Mouse (Mus musculus) neural tube, embryonic 12.5 days (tissue): ENCODE measurements around the gene Il1b. TPM values are rescaled to one million over a fixed set of nuclear protein-coding genes. Genes with fewer than 3 reads are reported as not detected.

Experiments
- ATAC-seq: fragments of 200-750 bp; cut with Nextera tagmentation; 2 replicates; pipeline ENCODE4 v1.8.0; 2017; ENCODE audit warnings: low read depth, mild to moderate bottlenecking, moderate TSS enrichment, moderate library complexity; ENCODE audit not compliant: low FRiP score
- H3K27ac ChIP-seq: fragments of 300-500 bp; sonication (generic); 2 replicates; pipeline ENCODE4 v1.5.1; 2016
- H3K27me3 ChIP-seq: fragments of 300-500 bp; sonication (generic); replicated peaks from 2 replicates; pipeline ENCODE4 v1.6.1; 2016; ENCODE audit warnings: mild to moderate bottlenecking
- H3K36me3 ChIP-seq: fragments of 300-500 bp; sonication (generic); 2 replicates; pipeline ENCODE4 v1.6.1; 2016; ENCODE audit warnings: mild to moderate bottlenecking
- H3K4me1 ChIP-seq: fragments of 300-500 bp; sonication (generic); 2 replicates; pipeline ENCODE4 v1.6.1; 2016
- H3K4me2 ChIP-seq: fragments of 300-500 bp; sonication (generic); replicated peaks from 2 replicates; pipeline ENCODE4 v1.6.1; 2016; ENCODE audit warnings: mild to moderate bottlenecking
- H3K4me3 ChIP-seq: fragments of 300-500 bp; sonication (generic); 2 replicates; pipeline ENCODE4 v1.5.1; 2016
- H3K9ac ChIP-seq: fragments of 300-500 bp; sonication (generic); 2 replicates; pipeline ENCODE4 v1.6.1; 2016; ENCODE audit warnings: mild to moderate bottlenecking
- H3K9me3 ChIP-seq: fragments of 300-500 bp; sonication (generic); 2 replicates; pipeline ENCODE4 v1.6.1; 2016; ENCODE audit warnings: mild to moderate bottlenecking
- WGBS: fragments of 180-500 bp; shearing (Covaris S2); methylation state at CpG from one replicate; pipeline ENCODE4 v1.1.7; 2016; 5-methylcytosine and 5-hydroxymethylcytosine counted together
- polyA plus RNA-seq: library from polyadenylated mRNA; unstranded; fragments of >200 nt; fragmentation: Nextera tagmentation; extraction: Ambion mirVana; gene quantifications from 2 replicates; pipeline ENCODE4 v1.2.1, GENCODE M21; 2016

Il1b gene
- polyA plus RNA-seq, result not detected in 2 replicates

- Histone ChIP-seq H3K4me1 (no peaks in the 10 kb centered on the region), H3K9ac (no peak within 1 kb of the TSS), H3K4me3 (no peak within 1 kb of the TSS), H3K27me3 (no peaks in the 10 kb centered on the region), H3K4me2 (no peak within 1 kb of the TSS), H3K36me3 (no peaks in the 10 kb centered on the region), H3K27ac (no peak within 1 kb of the TSS), H3K9me3 (no peaks in the 10 kb centered on the region)
- WGBS, result 93% methylated on average over 3 of the region's 3 CpGs
- ATAC-seq, result no peak
Measured at GRCm38 (mm10) chr2:129371039-129371438, at the start of gene Il1b. TSS of gene Il1b (minus strand) at chr2:129371139.

- 84% methylated on average over 3 of the region's 3 CpGs for WGBS
Measured at GRCm38 (mm10) chr2:129419361-129419880, 48.5 kb upstream of the Il1b start.

GRCm38 (mm10) chr2:129414593-129414992, 43.7 kb upstream of the Il1b start:
- Histone ChIP-seq H3K4me3 (no peak overlapping the region), H3K9ac (no peak overlapping the region), H3K27ac (no peak overlapping the region), H3K4me1 (no peaks in the 10 kb centered on the region), H3K27me3 (no peaks in the 10 kb centered on the region), H3K4me2 (no peak overlapping the region), H3K9me3 (no peaks in the 10 kb centered on the region), H3K36me3 (no peaks in the 10 kb centered on the region)
- ATAC-seq, result no peak
- 88% methylated on average over 3 of the region's 3 CpGs for WGBS

More at GRCm38 (mm10) chr2:129419361-129419880, 48.5 kb upstream of the Il1b start:
- Histone ChIP-seq H3K4me1 (no peaks in the 10 kb centered on the region), H3K27me3 (no peaks in the 10 kb centered on the region), H3K27ac (no peak overlapping the region), H3K9ac (no peak overlapping the region), H3K36me3 (no peaks in the 10 kb centered on the region), H3K4me2 (no peak overlapping the region), H3K9me3 (peaks cover 9% of the 10 kb centered on the region; the same call in 1 of the 2 replicates), H3K4me3 (no peak overlapping the region)
- no peak for ATAC-seq

GRCm38 (mm10) chr2:129413488-129413887, 42.5 kb upstream of the Il1b start:
- no peak for ATAC-seq
- Histone ChIP-seq H3K36me3 (no peaks in the 10 kb centered on the region), H3K27ac (no peak overlapping the region), H3K4me3 (no peak overlapping the region), H3K9me3 (no peaks in the 10 kb centered on the region), H3K4me2 (no peak overlapping the region), H3K27me3 (no peaks in the 10 kb centered on the region), H3K4me1 (no peaks in the 10 kb centered on the region), H3K9ac (no peak overlapping the region)
- WGBS, result 78% methylated on average over 6 of the region's 6 CpGs

- Histone ChIP-seq H3K4me1 (no peaks in the 10 kb centered on the region), H3K4me2 (no peak overlapping the region), H3K36me3 (no peaks in the 10 kb centered on the region), H3K27ac (no peak overlapping the region), H3K4me3 (no peak overlapping the region), H3K9ac (no peak overlapping the region), H3K9me3 (no peaks in the 10 kb centered on the region), H3K27me3 (no peaks in the 10 kb centered on the region)
- no peak for ATAC-seq
- WGBS, result 81% methylated on average over 3 of the region's 3 CpGs
Measured at GRCm38 (mm10) chr2:129411651-129412050, 40.7 kb upstream of the Il1b start.

- no peak for ATAC-seq
- Histone ChIP-seq H3K4me2 (no peak overlapping the region), H3K9ac (no peak overlapping the region), H3K4me1 (no peaks in the 10 kb centered on the region), H3K9me3 (no peaks in the 10 kb centered on the region), H3K4me3 (no peak overlapping the region), H3K27me3 (no peaks in the 10 kb centered on the region), H3K36me3 (no peaks in the 10 kb centered on the region), H3K27ac (no peak overlapping the region)
- WGBS, result 88% methylated on average over 7 of the region's 7 CpGs
Measured at GRCm38 (mm10) chr2:129410344-129410743, 39.4 kb upstream of the Il1b start.

GRCm38 (mm10) chr2:129408476-129408875, 37.5 kb upstream of the Il1b start:
- WGBS, result 22% methylated on average over 18 of the region's 18 CpGs
- ATAC-seq, result no peak
- Histone ChIP-seq H3K9ac (no peak overlapping the region), H3K4me1 (no peaks in the 10 kb centered on the region), H3K9me3 (no peaks in the 10 kb centered on the region), H3K4me2 (no peak overlapping the region), H3K36me3 (no peaks in the 10 kb centered on the region), H3K4me3 (no peak overlapping the region), H3K27ac (no peak overlapping the region), H3K27me3 (no peaks in the 10 kb centered on the region)

- Histone ChIP-seq H3K9ac (no peak overlapping the region), H3K4me2 (no peak overlapping the region), H3K9me3 (no peaks in the 10 kb centered on the region), H3K36me3 (no peaks in the 10 kb centered on the region), H3K4me1 (no peaks in the 10 kb centered on the region), H3K27ac (no peak overlapping the region), H3K27me3 (no peaks in the 10 kb centered on the region), H3K4me3 (no peak overlapping the region)
- 96% methylated on average over 13 of the region's 13 CpGs for WGBS
- no peak for ATAC-seq
Measured at GRCm38 (mm10) chr2:129407596-129407995, 36.7 kb upstream of the Il1b start.

GRCm38 (mm10) chr2:129406508-129406907, 35.6 kb upstream of the Il1b start:
- no peak overlapping the region for H3K27ac ChIP-seq
- 86% methylated on average over 8 of the region's 8 CpGs for WGBS

GRCm38 (mm10) chr2:129403786-129404185, 32.8 kb upstream of the Il1b start:
- Histone ChIP-seq H3K4me2 (no peak overlapping the region), H3K27me3 (no peaks in the 10 kb centered on the region), H3K4me1 (no peaks in the 10 kb centered on the region), H3K4me3 (no peak overlapping the region), H3K27ac (no peak overlapping the region), H3K36me3 (no peaks in the 10 kb centered on the region), H3K9me3 (no peaks in the 10 kb centered on the region), H3K9ac (no peak overlapping the region)
- no peak for ATAC-seq
- 99% methylated on average over 2 of the region's 2 CpGs for WGBS

More at GRCm38 (mm10) chr2:129406508-129406907, 35.6 kb upstream of the Il1b start:
- no peak for ATAC-seq
- H3K4me2 ChIP-seq, result no peak overlapping the region
- no peaks in the 10 kb centered on the region for H3K4me1 ChIP-seq
- H3K9ac ChIP-seq, result no peak overlapping the region
- H3K9me3 ChIP-seq, result no peaks in the 10 kb centered on the region
- no peak overlapping the region for H3K4me3 ChIP-seq
- no peaks in the 10 kb centered on the region for H3K36me3 ChIP-seq
- no peaks in the 10 kb centered on the region for H3K27me3 ChIP-seq

GRCm38 (mm10) chr2:129402330-129402729, 31.4 kb upstream of the Il1b start:
- H3K9ac ChIP-seq, result no peak overlapping the region
- H3K4me1 ChIP-seq, result no peaks in the 10 kb centered on the region
- H3K9me3 ChIP-seq, result no peaks in the 10 kb centered on the region
- no peaks in the 10 kb centered on the region for H3K27me3 ChIP-seq
- no peaks in the 10 kb centered on the region for H3K36me3 ChIP-seq
- WGBS, result 86% methylated on average over 3 of the region's 3 CpGs
- no peak for ATAC-seq
- H3K4me3 ChIP-seq, result no peak overlapping the region
- H3K4me2 ChIP-seq, result no peak overlapping the region
- H3K27ac ChIP-seq, result no peak overlapping the region

GRCm38 (mm10) chr2:129401803-129402202, 30.9 kb upstream of the Il1b start:
- WGBS, result 86% methylated on average over 5 of the region's 5 CpGs
- H3K27ac ChIP-seq, result no peak overlapping the region

GRCm38 (mm10) chr2:129398176-129398575, 27.2 kb upstream of the Il1b start:
- Histone ChIP-seq H3K36me3 (no peaks in the 10 kb centered on the region), H3K27ac (no peak overlapping the region), H3K27me3 (no peaks in the 10 kb centered on the region), H3K4me2 (no peak overlapping the region), H3K4me1 (no peaks in the 10 kb centered on the region), H3K9ac (no peak overlapping the region), H3K4me3 (no peak overlapping the region), H3K9me3 (no peaks in the 10 kb centered on the region)
- ATAC-seq, result no peak
- 76% methylated on average over 3 of the region's 3 CpGs for WGBS

More at GRCm38 (mm10) chr2:129401803-129402202, 30.9 kb upstream of the Il1b start:
- H3K4me2 ChIP-seq, result no peak overlapping the region
- no peak for ATAC-seq
- H3K36me3 ChIP-seq, result no peaks in the 10 kb centered on the region
- H3K4me1 ChIP-seq, result no peaks in the 10 kb centered on the region
- H3K4me3 ChIP-seq, result no peak overlapping the region
- no peaks in the 10 kb centered on the region for H3K9me3 ChIP-seq
- no peaks in the 10 kb centered on the region for H3K27me3 ChIP-seq
- H3K9ac ChIP-seq, result no peak overlapping the region
